Mouse (Mus musculus): ENCODE data around the gene Mrps7. TPM values are rescaled to one million over a fixed set of nuclear protein-coding genes. Genes with fewer than 3 reads are reported as not detected.
"Not testable (repeated sequence)": the region's sequence is repeated elsewhere in the genome, so short reads cannot be mapped to it uniquely, and the experiment has no call there.

Mrps7 gene
- polyA plus RNA-seq, 1 experiment, result 46.6 TPM

- Histone ChIP-seq H3K27ac (ENCODE audit: insufficient read depth, low read length) (no peak overlapping the region), H3K4me3 (ENCODE audit: insufficient read depth, low read length) (no peak overlapping the region), H3K4me1 (ENCODE audit: control insufficient read depth, insufficient read depth, low read length) (no peaks in the 10 kb centered on the region)
- no peak for TF ChIP-seq POLR2A (IDR thresholded peaks at IDR 0.05; ENCODE audit: extremely low read depth, insufficient read depth, low read length)
- no peak for TF ChIP-seq CTCF (IDR thresholded peaks at IDR 0.05; ENCODE audit: extremely low read depth, insufficient read depth, low read length)
Observed at GRCm38 (mm10) chr11:115641664-115642036, 37.9 kb downstream of the Mrps7 start.

DNA sequence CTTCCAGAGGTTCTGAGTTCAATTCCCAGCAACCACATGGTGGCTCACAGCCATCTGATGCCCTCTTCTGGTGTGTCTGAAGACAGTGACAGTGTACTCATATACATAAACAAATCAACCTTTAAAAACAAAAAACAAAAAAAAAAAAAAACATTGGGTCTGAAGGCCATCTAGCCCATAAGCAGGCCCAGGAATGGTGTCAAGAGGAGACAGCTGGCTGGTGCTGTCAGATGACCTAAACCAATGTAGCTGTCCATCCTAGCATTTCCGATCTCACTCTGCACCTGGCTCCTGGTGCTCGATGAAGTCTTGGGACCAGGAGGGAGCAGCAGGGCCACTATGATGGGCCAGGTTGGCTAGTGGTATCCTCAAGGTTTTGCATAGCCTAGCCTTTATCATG lies 39.0 kb downstream of the Mrps7 start:
- TF ChIP-seq CTCF (IDR thresholded peaks at IDR 0.05; ENCODE audit: extremely low read depth, insufficient read depth, low read length) (no peak), POLR2A (IDR thresholded peaks at IDR 0.05; ENCODE audit: extremely low read depth, insufficient read depth, low read length) (no peak)
- Histone ChIP-seq H3K4me3 (ENCODE audit: insufficient read depth, low read length) (no peak overlapping the region), H3K27ac (ENCODE audit: insufficient read depth, low read length) (no peak overlapping the region), H3K4me1 (ENCODE audit: control insufficient read depth, insufficient read depth, low read length) (no peaks in the 10 kb centered on the region)

DNA sequence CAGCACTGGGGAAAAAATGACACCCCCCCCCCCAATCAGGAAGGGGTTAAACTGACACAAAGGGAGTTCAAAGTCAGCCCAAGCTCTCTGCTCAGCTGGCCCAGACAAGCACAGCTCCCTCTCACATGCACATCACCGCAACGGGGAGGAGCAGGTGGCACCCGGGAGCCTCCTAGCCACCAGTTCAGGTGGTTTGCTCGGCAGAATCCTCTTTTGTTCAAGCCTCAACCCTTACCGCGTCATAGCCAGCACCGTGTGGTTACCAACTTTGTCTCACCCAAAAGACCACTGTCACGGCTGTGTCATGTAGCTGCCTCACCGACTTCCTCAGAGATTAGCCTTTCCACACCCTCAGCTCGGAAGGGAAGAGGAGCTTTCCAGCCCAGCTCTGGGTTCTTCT lies 39.5 kb downstream of the Mrps7 start:
- Histone ChIP-seq H3K27ac (ENCODE audit: insufficient read depth, low read length) (no peak overlapping the region), H3K4me1 (ENCODE audit: control insufficient read depth, insufficient read depth, low read length) (no peaks in the 10 kb centered on the region), H3K4me3 (ENCODE audit: insufficient read depth, low read length) (no peak overlapping the region)
- TF ChIP-seq POLR2A (IDR thresholded peaks at IDR 0.05; ENCODE audit: extremely low read depth, insufficient read depth, low read length), result no peak
- no peak for TF ChIP-seq CTCF (IDR thresholded peaks at IDR 0.05; ENCODE audit: extremely low read depth, insufficient read depth, low read length)

DNA sequence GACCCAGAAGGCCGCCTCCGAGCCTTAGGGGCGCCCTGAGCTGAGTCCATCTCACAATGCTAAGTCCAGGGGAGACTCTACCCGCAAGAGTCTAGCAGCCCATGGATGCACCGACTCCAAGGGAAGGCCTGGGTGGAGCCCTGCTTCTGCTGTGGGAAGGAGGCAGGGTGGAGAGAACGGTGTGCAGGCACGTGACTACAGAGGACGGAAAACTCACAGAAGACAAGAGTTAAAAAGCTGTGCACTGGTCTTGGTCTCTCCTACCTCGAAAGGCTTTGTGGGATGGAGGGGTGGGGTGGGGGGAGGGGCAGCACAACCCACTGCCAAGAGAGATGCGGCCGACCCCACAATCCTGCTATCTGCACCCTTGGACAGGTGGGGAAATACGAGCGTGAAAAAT lies 40.6 kb downstream of the Mrps7 start:
- TF ChIP-seq POLR2A (IDR thresholded peaks at IDR 0.05; ENCODE audit: extremely low read depth, insufficient read depth, low read length), result no peak
- no peak for TF ChIP-seq CTCF (IDR thresholded peaks at IDR 0.05; ENCODE audit: extremely low read depth, insufficient read depth, low read length)
- no peak overlapping the region for H3K4me3 ChIP-seq (ENCODE audit: insufficient read depth, low read length)
- H3K27ac ChIP-seq (ENCODE audit: insufficient read depth, low read length), result no peak overlapping the region

DNA sequence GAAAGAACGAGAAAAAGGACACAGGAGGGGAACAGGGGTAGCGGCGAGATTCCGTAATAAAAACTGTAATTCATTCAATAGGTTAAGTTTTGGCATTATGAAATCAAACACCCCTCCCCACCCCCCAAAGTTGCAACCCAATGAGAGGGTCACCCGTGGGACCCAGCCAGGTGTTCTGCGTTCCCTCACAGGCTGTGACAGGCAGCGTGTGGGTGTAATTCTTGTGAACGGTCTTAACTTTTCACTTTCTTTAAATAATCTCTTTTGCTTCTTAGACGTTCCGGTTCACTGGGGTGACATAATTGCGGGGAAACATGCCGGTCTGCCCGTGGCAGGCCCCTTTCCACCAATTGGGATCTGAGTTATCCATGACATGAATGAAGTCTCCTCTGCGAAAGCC lies 41.8 kb downstream of the Mrps7 start:
- H3K27ac ChIP-seq (ENCODE audit: insufficient read depth, low read length); H3K4me1 ChIP-seq (ENCODE audit: control insufficient read depth, insufficient read depth, low read length); H3K4me3 ChIP-seq (ENCODE audit: insufficient read depth, low read length): not testable (repeated sequence)

More for the DNA sequence above, 40.6 kb downstream of the Mrps7 start:
- no peaks in the 10 kb centered on the region for H3K4me1 ChIP-seq (ENCODE audit: control insufficient read depth, insufficient read depth, low read length)

GRCm38 (mm10) chr11:115646439-115646838 lies 42.7 kb downstream of the Mrps7 start:
- Histone ChIP-seq H3K27ac (ENCODE audit: insufficient read depth, low read length) (no peak overlapping the region), H3K4me1 (ENCODE audit: control insufficient read depth, insufficient read depth, low read length) (peaks cover 7% of the 10 kb centered on the region), H3K4me3 (ENCODE audit: insufficient read depth, low read length) (no peak overlapping the region)
- TF ChIP-seq CTCF (IDR thresholded peaks at IDR 0.05; ENCODE audit: extremely low read depth, insufficient read depth, low read length), result no peak

DNA sequence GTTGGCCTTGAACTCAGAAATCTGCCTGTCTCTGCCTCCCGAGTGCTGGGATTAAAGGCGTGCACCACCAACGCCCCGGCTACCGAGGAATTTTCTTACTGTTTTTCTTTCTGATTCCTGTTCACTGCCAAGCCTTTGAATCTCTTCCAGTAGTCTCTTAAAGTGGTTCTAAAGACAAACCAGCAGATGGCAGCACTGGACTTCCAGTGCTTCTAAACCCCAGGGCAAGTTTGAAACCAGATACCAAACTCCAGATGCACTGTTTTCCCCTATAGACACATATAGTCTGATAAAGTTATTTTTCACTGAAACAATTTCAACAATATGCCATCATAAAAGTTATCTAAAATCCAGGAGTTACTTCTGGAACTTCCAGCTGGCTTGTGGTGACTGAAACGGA lies 43.7 kb downstream of the Mrps7 start:
- TF ChIP-seq POLR2A (IDR thresholded peaks at IDR 0.05; ENCODE audit: extremely low read depth, insufficient read depth, low read length) (no peak), CTCF (IDR thresholded peaks at IDR 0.05; ENCODE audit: extremely low read depth, insufficient read depth, low read length) (peak; percentile 75)
- H3K4me1 ChIP-seq (ENCODE audit: control insufficient read depth, insufficient read depth, low read length), result peaks cover 10% of the 10 kb centered on the region
- H3K27ac ChIP-seq (ENCODE audit: insufficient read depth, low read length), result no peak overlapping the region
- no peak overlapping the region for H3K4me3 ChIP-seq (ENCODE audit: insufficient read depth, low read length)

DNA sequence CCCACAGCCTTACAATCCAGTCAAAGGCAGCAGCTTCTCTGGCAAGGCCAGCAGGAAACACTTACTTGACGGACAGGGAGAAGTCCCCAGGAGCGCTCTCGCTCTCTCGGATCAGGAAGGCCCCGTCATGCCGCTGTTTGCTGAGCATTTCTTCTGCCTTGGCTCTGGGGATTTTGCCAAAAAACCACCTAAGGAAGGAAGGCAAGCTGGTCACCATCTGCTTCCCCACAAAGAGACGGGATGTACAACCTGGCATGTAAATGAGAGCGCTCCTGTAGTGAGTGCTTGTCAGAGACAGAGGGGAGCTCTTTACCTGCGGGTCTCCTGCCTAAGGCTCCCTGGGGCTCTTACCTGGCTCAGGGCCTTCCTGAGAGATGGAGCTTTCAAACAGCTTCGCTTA lies 46.0 kb downstream of the Mrps7 start:
- H3K27ac ChIP-seq (ENCODE audit: insufficient read depth, low read length), result no peak overlapping the region
- TF ChIP-seq CTCF (IDR thresholded peaks at IDR 0.05; ENCODE audit: extremely low read depth, insufficient read depth, low read length) (no peak), POLR2A (IDR thresholded peaks at IDR 0.05; ENCODE audit: extremely low read depth, insufficient read depth, low read length) (no peak)
- peaks cover 15% of the 10 kb centered on the region for H3K4me1 ChIP-seq (ENCODE audit: control insufficient read depth, insufficient read depth, low read length)
- no peak overlapping the region for H3K4me3 ChIP-seq (ENCODE audit: insufficient read depth, low read length)

- no peak overlapping the region for H3K4me3 ChIP-seq (ENCODE audit: insufficient read depth, low read length)
- peaks cover 15% of the 10 kb centered on the region for H3K4me1 ChIP-seq (ENCODE audit: control insufficient read depth, insufficient read depth, low read length)
- H3K27ac ChIP-seq (ENCODE audit: insufficient read depth, low read length), result no peak overlapping the region
- TF ChIP-seq POLR2A (IDR thresholded peaks at IDR 0.05; ENCODE audit: extremely low read depth, insufficient read depth, low read length) (no peak), CTCF (IDR thresholded peaks at IDR 0.05; ENCODE audit: extremely low read depth, insufficient read depth, low read length) (no peak)
Observed at GRCm38 (mm10) chr11:115651680-115652079, 48.0 kb downstream of the Mrps7 start.

DNA sequence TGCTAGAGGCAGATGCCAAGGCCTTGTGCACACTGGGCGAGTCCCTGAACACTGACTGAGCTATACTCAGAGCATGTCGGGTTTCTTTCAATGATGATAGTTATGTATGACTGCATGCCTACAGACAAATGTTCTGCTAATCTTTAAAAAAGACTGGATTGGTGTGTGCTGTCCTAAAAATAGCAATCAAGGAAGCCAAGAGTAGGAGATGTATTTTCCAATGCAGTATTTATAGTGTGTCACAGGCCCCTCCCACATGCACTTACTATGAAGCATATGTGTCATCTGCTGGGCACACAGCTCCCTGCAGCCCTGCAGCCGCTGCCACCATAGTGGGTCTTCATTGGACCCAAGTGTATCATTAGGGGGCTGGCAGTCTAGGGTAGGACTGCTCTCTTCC lies 49.5 kb downstream of the Mrps7 start:
- H3K4me1 ChIP-seq (ENCODE audit: control insufficient read depth, insufficient read depth, low read length), result peaks cover 15% of the 10 kb centered on the region
- TF ChIP-seq POLR2A (IDR thresholded peaks at IDR 0.05; ENCODE audit: extremely low read depth, insufficient read depth, low read length), result no peak
- TF ChIP-seq CTCF (IDR thresholded peaks at IDR 0.05; ENCODE audit: extremely low read depth, insufficient read depth, low read length), result no peak
- no peak overlapping the region for H3K4me3 ChIP-seq (ENCODE audit: insufficient read depth, low read length)
- no peak overlapping the region for H3K27ac ChIP-seq (ENCODE audit: insufficient read depth, low read length)

GRCm38 (mm10) chr11:115654128-115654527 lies 50.4 kb downstream of the Mrps7 start:
- Histone ChIP-seq H3K27ac (ENCODE audit: insufficient read depth, low read length) (no peak overlapping the region), H3K4me1 (ENCODE audit: control insufficient read depth, insufficient read depth, low read length) (peaks cover 18% of the 10 kb centered on the region), H3K4me3 (ENCODE audit: insufficient read depth, low read length) (no peak overlapping the region)
- TF ChIP-seq CTCF (IDR thresholded peaks at IDR 0.05; ENCODE audit: extremely low read depth, insufficient read depth, low read length) (no peak), POLR2A (IDR thresholded peaks at IDR 0.05; ENCODE audit: extremely low read depth, insufficient read depth, low read length) (no peak)

Other genes starting within 250 kb of the Mrps7 start
- 102 and 103 TPM in 2 replicates for gene Hid1, start 236.2 kb upstream of the Mrps7 start, polyA plus RNA-seq (2012; rRNA removed)
- 20.6 and 21.5 TPM in 2 replicates for gene Cdr2l, start 222.0 kb upstream of the Mrps7 start, polyA plus RNA-seq (2012; rRNA removed)
- 121 and 124 TPM in 2 replicates for gene Mrpl58, start 200.2 kb upstream of the Mrps7 start, polyA plus RNA-seq (2012; rRNA removed)
- 720 and 722 TPM in 2 replicates for gene Atp5h, start 184.0 kb upstream of the Mrps7 start, polyA plus RNA-seq (2012; rRNA removed)
- gene Kctd2, start 183.8 kb upstream of the Mrps7 start, polyA plus RNA-seq (2012; rRNA removed), result 75.0 and 81.1 TPM in 2 replicates
- gene Trim80, start 163.4 kb upstream of the Mrps7 start, polyA plus RNA-seq (2012; rRNA removed), result not detected in 2 replicates
- not detected in 2 replicates for gene Slc16a5, start 141.5 kb upstream of the Mrps7 start, polyA plus RNA-seq (2012; rRNA removed)
- 8.7 and 11.7 TPM in 2 replicates for gene Armc7, start 128.3 kb upstream of the Mrps7 start, polyA plus RNA-seq (2012; rRNA removed)
- gene Nt5c, start 112.1 kb upstream of the Mrps7 start, polyA plus RNA-seq (2012; rRNA removed), result 85.5 and 85.8 TPM in 2 replicates
- gene Jpt1, start 89.5 kb upstream of the Mrps7 start, polyA plus RNA-seq (2012; rRNA removed), result 206 and 211 TPM in 2 replicates
- gene Sumo2, start 67.6 kb upstream of the Mrps7 start, polyA plus RNA-seq (2012; rRNA removed), result 329 and 331 TPM in 2 replicates
- gene Nup85, start 39.5 kb upstream of the Mrps7 start, polyA plus RNA-seq (2012; rRNA removed), result 70.6 and 70.8 TPM in 2 replicates
- 55.4 and 56.5 TPM in 2 replicates for gene Gga3, start 126 bp downstream of the Mrps7 start, polyA plus RNA-seq (2012; rRNA removed)
- gene Mif4gd, start 9.0 kb downstream of the Mrps7 start, polyA plus RNA-seq (2012; rRNA removed), result 37.2 and 39.7 TPM in 2 replicates
- 88.3 and 91.8 TPM in 2 replicates for gene Slc25a19, start 24.4 kb downstream of the Mrps7 start, polyA plus RNA-seq (2012; rRNA removed)
- gene Grb2, start 104.7 kb downstream of the Mrps7 start, polyA plus RNA-seq (2012; rRNA removed), result 106 and 110 TPM in 2 replicates
- gene Tmem94, start 161.5 kb downstream of the Mrps7 start, polyA plus RNA-seq (2012; rRNA removed), result 44.8 and 45.7 TPM in 2 replicates
- gene Caskin2, start 209.7 kb downstream of the Mrps7 start, polyA plus RNA-seq (2012; rRNA removed), result 22.1 and 24.1 TPM in 2 replicates
- 15.3 and 15.8 TPM in 2 replicates for gene Tsen54, start 210.8 kb downstream of the Mrps7 start, polyA plus RNA-seq (2012; rRNA removed)
- 3.1 and 3.2 TPM in 2 replicates for gene Llgl2, start 220.1 kb downstream of the Mrps7 start, polyA plus RNA-seq (2012; rRNA removed)

All from cortical plate, adult 2 months (tissue).